Mouse (Mus musculus): ENCODE data around the gene Ascc3.

Gene Ascc3

DNA sequence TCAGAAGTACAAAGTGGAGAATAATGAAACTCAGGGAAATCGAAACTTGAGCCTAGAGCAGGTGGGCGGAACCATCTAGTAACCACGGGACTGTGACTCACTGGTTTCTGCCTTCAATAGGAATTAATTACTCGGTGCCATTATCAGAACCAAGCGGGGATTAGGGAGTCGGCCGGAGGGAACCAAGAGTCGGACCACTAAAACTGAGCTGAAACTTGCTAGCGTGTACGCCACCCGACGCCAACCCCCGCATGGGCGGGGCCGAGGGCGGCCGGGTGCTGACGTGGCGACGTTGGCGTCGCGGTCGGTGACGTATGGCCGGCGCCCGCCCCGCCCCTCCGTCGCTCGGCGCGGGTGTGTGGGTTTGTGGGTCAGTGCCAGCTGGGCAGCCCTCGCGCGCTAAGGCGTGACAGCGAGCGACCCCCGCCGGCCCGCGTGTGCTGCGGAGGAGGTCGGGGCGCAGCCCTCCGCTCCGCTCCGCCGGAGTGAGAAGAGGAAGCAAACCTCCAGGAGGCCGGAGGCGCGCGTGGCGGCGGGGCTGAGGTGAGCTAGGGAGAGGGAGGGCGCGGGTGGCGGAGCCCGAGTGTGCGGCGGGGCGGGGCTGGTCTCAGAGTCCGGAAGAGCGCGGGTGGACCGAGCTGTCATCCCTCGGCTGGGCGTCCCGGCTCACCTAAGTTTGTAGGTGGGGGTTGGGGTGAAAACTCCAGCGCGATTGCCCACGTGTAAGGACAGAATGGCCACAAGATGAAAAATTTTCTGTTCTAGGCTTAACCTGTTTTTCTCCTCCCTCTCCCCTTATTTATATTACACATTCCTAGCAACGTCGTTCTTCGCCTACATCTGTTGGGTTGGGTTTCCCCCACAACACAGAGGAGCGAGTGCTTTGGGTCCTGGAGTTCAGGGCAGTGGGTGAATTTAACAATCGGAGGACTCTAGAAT, at the start of gene Ascc3:
Gene Ascc3 (plus strand): TSS at position 315 of the 939 bp plus-strand sequence.
- in situ Hi-C loops (cut with MboI; ENCODE audit: low sequenced_read_pairs), result no loop called here

DNA sequence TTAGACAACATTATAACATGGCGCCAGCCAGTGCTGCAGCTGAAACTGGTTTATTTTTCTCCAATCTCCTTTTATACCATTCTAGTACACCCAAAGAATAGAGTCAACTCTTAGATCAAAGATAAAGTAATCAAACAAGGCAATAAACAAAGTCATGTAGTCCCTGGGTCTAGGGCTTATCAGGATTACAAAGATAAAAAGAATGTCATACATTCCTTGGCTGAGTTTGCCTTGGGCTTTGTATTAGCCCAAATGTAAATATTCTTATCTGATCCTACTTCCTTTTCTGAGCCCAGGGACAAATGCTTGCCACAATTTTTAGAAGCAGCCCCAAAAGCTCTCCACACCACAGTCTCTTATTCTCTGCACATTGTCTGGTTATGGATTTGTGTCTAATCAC, 7.7 kb upstream of the Ascc3 start:
- in situ Hi-C loops (cut with MboI; ENCODE audit: low sequenced_read_pairs), result no loop called here

DNA sequence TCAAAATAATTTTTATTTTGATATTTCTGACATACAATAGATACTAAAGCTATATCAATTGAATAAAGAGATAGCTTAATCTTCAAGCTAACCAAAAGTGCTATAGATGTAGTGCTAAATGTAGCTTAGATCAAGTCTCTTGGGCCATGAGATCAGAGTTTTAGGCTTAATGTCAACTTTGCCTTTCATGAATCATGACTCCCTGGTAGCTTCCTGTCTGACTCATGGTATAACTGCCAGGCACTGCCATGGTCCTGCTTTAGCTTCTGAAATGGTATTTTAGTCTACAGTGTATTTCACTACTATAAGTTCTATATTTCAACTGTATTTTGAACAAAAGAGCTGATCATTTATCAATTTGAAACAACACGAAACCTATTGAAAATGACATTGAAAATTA, 5.9 kb upstream of the Ascc3 start:
- in situ Hi-C loops (cut with MboI; ENCODE audit: low sequenced_read_pairs), result no loop called here

DNA sequence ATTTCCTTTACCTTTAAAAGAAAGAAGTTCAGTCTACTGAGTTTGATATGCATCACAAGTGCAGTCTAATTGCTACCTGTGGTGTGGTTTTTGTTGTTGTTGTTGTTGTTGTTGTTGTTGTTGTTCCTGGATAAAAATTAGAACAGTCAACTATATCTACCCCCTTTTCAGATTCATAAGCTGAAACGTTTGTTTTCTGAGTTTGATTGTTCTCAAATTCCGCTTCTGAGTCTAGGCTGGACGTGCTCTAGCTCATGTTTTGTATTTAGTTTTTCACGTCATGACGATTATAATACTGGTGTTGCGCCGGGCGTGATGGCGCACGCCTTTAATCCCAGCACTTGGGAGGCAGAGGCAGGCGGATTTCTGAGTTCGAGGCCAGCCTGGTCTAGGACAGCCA, 902 bp downstream of the Ascc3 start:
- in situ Hi-C loops (cut with MboI; ENCODE audit: low sequenced_read_pairs), result no loop called here

DNA sequence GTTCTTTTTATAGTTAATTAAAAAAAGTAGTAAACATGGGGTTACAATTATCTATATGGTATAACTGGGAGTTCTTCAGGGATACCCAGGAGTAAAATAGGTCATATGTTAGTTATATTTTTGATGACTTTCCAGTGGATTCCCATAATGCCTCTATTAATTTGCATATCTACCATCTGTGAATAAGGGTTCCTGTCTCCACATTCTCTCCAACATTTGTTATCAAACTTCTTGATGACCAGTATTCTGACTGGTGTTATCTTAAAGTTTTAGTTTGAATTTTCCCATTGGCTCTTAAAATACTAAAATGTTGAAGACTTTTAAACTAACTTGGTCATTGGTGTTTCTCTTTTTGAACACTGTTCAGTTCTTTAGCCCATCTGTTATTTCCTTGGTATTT, 2.9 kb downstream of the Ascc3 start:
- in situ Hi-C loops (cut with MboI; ENCODE audit: low sequenced_read_pairs), result no loop called here

GRCm38 (mm10) chr10:50604919-50605318, 12.4 kb downstream of the Ascc3 start:
- in situ Hi-C loops (cut with MboI; ENCODE audit: low sequenced_read_pairs), result no loop called here

DNA sequence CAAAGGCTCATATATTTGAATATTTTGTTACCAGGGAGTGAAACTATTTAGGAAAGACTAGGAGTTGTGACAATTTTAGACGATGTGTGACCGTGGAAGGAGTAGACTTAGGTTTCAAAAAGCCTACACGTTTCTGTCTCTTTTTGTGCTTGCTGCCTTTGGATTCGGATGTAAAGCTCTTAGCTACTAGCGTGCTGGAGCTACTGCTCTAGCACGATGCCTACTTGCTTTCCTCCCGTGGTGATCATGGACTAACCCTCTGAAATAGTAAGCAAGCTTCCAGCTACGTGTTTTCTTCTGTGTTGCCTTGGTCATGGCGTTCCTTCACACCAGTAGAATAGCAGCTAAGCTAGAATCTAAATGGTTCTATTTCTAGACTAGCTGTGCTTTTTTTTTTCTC, 21.4 kb downstream of the Ascc3 start:
- in situ Hi-C loops (cut with MboI; ENCODE audit: low sequenced_read_pairs), result no loop called here

DNA sequence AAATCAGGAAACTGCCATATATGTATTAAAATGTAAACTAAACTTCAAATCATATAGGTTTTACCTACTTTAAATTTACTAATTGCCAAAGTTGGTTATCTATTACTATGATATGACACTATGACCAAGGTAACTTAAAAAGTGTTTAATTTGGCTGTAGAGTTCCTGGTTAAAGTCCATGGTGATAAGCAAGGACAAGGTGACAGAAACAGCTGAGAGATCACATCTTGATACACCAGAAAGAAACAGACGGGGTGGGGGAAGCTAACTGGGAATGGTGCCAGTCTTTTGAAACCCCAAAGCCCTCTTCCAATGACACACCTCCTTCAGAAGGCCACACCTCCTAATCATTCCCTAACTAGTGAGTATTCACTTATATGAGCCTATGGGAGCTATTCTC, 33.4 kb downstream of the Ascc3 start:
- in situ Hi-C loops (cut with MboI; ENCODE audit: low sequenced_read_pairs), result no loop called here

DNA sequence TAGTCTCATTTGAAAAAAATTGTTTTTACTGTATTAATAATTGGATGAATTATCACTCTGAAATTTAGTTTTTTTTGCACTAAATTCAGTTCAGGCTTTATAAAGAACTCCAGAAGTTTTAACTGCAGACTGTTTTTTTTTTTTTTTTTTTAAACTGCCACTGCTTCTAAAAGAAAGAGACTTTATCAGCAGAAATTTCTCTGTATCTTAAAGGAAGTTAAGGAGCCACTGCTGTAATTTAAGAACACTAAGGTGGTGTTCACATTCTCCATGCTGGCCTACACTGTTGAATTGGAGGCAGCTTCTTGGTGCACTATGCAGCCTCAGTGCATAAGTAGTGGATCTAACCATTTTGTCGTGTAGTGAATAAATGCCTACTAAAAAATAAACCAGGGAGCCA, 47.1 kb downstream of the Ascc3 start:
- in situ Hi-C loops (cut with MboI; ENCODE audit: low sequenced_read_pairs), result no loop called here

- in situ Hi-C loops (cut with MboI; ENCODE audit: low sequenced_read_pairs), result no loop called here
Measured at GRCm38 (mm10) chr10:50650612-50651011, 58.1 kb downstream of the Ascc3 start.

DNA sequence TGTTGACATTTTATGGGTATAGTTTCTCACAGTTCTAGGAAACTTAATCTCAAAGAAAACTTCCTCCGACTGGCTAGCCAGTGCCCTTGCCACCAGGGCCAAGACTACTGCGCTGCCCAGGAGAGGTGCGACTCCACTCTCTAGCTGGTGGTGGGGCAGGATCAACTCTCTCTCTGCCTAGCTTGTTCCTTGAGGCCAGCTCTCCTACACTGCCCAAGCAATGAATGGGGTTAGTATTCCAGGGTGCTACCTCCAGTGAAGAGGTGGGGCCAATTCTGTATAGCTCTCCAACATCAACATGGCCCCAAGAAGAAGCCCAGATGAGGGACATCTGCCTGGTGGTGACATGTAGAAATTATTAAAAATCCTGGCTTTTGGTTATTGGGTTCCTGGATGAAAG, 61.1 kb downstream of the Ascc3 start:
- in situ Hi-C loops (cut with MboI; ENCODE audit: low sequenced_read_pairs), result no loop called here

GRCm38 (mm10) chr10:50657352-50657751, 64.9 kb downstream of the Ascc3 start:
- in situ Hi-C loops (cut with MboI; ENCODE audit: low sequenced_read_pairs), result no loop called here

DNA sequence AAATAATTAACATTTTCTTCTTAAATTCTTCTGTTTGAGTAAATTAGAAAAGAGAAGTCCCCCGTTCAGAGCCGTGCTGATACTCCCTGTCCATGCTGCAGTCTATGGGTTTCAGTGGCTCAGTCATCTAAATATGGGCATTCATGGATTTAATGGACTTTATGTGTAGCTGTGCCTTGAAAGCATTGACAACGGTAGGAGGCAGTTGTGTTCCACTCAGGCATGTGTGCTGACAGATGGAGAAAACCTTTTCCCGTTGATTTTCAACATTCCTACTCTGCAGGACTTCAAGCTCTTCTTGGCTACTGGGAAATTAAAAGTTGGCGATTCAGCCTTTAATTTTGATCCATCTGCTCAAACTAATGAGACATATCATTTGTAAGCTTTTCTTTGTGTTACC, 79.0 kb downstream of the Ascc3 start:
- in situ Hi-C loops (cut with MboI; ENCODE audit: low sequenced_read_pairs), result no loop called here

DNA sequence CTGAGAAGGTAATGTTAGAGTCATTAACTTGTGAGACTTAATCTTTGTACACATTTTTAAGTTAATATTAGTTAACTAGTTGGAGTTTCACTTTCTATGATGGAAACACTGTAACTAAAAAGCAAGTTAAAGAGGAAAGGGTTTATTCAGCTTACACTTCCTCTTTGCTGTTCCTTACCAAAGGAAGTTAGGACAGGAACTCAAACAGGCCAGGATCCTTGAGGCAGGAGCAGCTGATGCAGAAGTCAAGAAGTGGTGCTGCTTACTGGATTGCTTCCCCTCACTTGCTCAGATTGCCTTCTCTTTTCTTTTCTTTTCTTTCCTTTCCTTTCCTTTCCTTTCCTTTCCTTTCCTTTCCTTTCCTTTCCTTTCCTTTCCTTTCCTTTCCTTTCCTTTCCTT, 97.9 kb downstream of the Ascc3 start:
- in situ Hi-C loops (cut with MboI; ENCODE audit: low sequenced_read_pairs), result no loop called here

- in situ Hi-C loops (cut with MboI; ENCODE audit: low sequenced_read_pairs), result no loop called here
Measured at GRCm38 (mm10) chr10:50698836-50699433, 106.5 kb downstream of the Ascc3 start.

- in situ Hi-C loops (cut with MboI; ENCODE audit: low sequenced_read_pairs), result loop anchor here (10.0 to 25.0 kb wide), 2 partner anchors 593 to 711 kb away; no protein-coding TSS in a partner anchor
Measured at GRCm38 (mm10) chr10:50701736-50702135, 109.3 kb downstream of the Ascc3 start.

DNA sequence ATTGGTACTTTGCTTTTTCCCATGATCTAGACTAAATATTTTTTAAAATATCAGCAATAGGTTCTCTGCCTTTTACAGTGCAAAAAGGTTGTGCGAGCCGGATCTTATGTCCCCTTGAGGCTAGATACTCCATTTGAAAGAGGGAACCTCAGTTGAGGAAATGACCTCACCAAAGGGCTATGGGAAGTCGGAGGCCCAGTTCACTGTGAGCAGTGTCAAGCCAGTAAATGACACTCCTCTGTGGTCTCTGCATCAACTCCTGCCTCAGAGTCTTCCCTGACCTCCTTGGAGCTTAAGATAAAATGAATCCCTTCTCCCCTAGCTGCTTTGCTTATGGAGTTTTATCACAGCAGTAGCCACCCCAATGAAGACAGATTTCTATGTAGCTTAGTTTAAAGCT, 109.9 kb downstream of the Ascc3 start:
- in situ Hi-C loops (cut with MboI; ENCODE audit: low sequenced_read_pairs), result loop anchor here (10.0 to 25.0 kb wide), 2 partner anchors 592 to 710 kb away; no protein-coding TSS in a partner anchor

DNA sequence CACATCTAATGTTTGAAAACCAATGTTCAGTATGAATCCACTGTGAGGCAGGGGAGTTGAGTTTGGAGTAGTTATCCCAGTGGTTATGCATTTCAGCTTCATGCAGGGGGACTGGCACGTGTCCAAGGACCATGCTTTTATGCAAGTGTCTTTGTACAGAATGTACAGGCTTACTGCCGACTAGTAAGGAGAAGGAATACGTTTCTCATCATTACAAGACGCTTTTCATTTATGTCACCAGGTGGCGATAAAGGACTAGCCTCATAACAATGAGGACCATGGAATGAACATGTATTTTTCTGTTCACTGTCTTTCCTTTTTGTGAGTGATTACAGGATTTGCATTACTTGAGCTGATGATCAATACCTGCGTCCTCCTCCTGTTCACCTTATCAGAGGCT, 111.7 kb downstream of the Ascc3 start:
- in situ Hi-C loops (cut with MboI; ENCODE audit: low sequenced_read_pairs), result loop anchor here (10.0 to 25.0 kb wide), 2 partner anchors 591 to 708 kb away; no protein-coding TSS in a partner anchor

DNA sequence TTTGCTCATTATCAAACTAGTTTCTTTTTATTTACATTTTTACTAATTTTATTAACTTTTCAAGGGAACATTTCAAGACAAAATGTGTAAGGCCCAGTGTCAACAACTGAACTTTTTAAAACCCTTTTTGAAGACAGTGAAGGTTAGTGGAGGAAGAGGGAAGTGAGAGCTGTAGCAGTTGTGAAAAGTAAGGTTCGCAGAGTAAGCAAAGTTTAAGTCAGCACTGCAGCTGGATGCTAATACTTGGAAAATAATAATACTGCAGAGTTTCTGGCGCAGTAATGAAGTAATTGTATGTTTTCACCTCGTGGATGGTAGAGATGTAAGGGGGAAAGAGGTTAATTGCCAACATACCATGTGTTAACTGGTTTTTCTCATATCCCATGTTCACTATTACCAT, 112.4 kb downstream of the Ascc3 start:
- in situ Hi-C loops (cut with MboI; ENCODE audit: low sequenced_read_pairs), result loop anchor here (10.0 to 25.0 kb wide), 2 partner anchors 590 to 707 kb away; no protein-coding TSS in a partner anchor

- in situ Hi-C loops (cut with MboI; ENCODE audit: low sequenced_read_pairs), result loop anchor here (25.0 kb wide), 1 partner anchor 701 kb away; no protein-coding TSS in a partner anchor
Measured at GRCm38 (mm10) chr10:50711286-50711685, 118.8 kb downstream of the Ascc3 start.

DNA sequence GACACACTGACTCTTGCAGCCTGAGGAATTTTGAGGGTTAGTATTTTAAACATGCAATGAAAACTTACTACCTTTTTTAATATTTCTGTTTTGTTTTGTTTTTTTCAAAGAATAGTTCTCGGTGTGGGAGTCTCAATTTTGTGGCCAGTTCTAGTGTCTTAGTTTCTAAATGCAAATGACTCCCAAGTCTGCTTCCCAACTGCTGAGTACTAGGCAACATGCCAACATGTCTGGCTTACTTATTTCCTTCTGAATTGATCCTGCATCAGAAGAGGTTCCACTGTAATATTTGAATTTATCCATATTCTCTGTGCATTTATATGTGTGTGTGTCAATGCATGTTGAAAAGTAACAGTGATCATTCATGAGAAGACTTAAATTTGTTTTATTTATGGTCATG, 119.3 kb downstream of the Ascc3 start:
- in situ Hi-C loops (cut with MboI; ENCODE audit: low sequenced_read_pairs), result loop anchor here (25.0 kb wide), 1 partner anchor 701 kb away; no protein-coding TSS in a partner anchor

GRCm38 (mm10) chr10:50733459-50733858, 141.0 kb downstream of the Ascc3 start:
- in situ Hi-C loops (cut with MboI; ENCODE audit: low sequenced_read_pairs), result no loop called here
